Mouse (Mus musculus) midbrain, embryonic 11.5 days (tissue): ENCODE measurements around the gene 2410137M14Rik. TPM values are rescaled to one million over a fixed set of nuclear protein-coding genes. Genes with fewer than 3 reads are reported as not detected.
"Not testable (repeated sequence)": the region's sequence is repeated elsewhere in the genome, so short reads cannot be mapped to it uniquely, and the experiment has no call there.

Experiments used
- ATAC-seq: fragments of 200-750 bp; cut with Nextera tagmentation; 2 replicates; pipeline ENCODE4 v1.8.0; 2017; ENCODE audit warnings: moderate TSS enrichment, moderate library complexity; ENCODE audit not compliant: low FRiP score
- DNase-seq: peaks from one replicate; pipeline ENCODE4 v3.0.0; 2015; ENCODE audit warnings: low spot score; ENCODE audit errors: missing footprints
- H3K27ac ChIP-seq: fragments of 300-500 bp; sonication (generic); 2 replicates; pipeline ENCODE4 v1.5.1; 2014; ENCODE audit warnings: low read depth, low read length
- H3K27me3 ChIP-seq: fragments of 300-500 bp; sonication (generic); 2 replicates; pipeline ENCODE4 v1.6.1; 2014; ENCODE audit warnings: mild to moderate bottlenecking, low read length, moderate library complexity, mixed read lengths; ENCODE audit not compliant: control insufficient read depth, insufficient read depth
- H3K36me3 ChIP-seq: fragments of 300-500 bp; sonication (generic); 2 replicates; pipeline ENCODE4 v1.6.1; 2014; ENCODE audit warnings: mild to moderate bottlenecking, low read length, moderate library complexity, mixed read lengths; ENCODE audit not compliant: control insufficient read depth, insufficient read depth
- H3K4me1 ChIP-seq: fragments of 300-500 bp; sonication (generic); 2 replicates; pipeline ENCODE4 v1.6.1; 2014; ENCODE audit warnings: low read length; ENCODE audit not compliant: control insufficient read depth, insufficient read depth
- H3K4me2 ChIP-seq: fragments of 300-500 bp; sonication (generic); 2 replicates; pipeline ENCODE4 v1.6.1; 2014; ENCODE audit warnings: mild to moderate bottlenecking, moderate library complexity
- H3K4me3 ChIP-seq: fragments of 300-500 bp; sonication (generic); 2 replicates; pipeline ENCODE4 v1.5.1; 2014; ENCODE audit warnings: low read depth, low read length
- H3K9ac ChIP-seq: fragments of 300-500 bp; sonication (generic); 2 replicates; pipeline ENCODE4 v1.6.1; 2014; ENCODE audit warnings: low read length
- H3K9me3 ChIP-seq: fragments of 300-500 bp; sonication (generic); 2 replicates; pipeline ENCODE4 v1.6.1; 2016; ENCODE audit warnings: low read length; ENCODE audit not compliant: control insufficient read depth
- WGBS: fragments of 180-500 bp; shearing (Covaris S2); extraction: QIAGEN DNeasy Blood & Tissue Kit; methylation state at CpG from one replicate; pipeline ENCODE4 v1.1.7; 2014; 5-methylcytosine and 5-hydroxymethylcytosine counted together
- polyA plus RNA-seq: library from polyadenylated mRNA; unstranded; fragments of >200 nt; fragmentation: Nextera tagmentation; extraction: Ambion mirVana; gene quantifications from 2 replicates; pipeline ENCODE4 v1.2.1, GENCODE M21; 2014

Gene 2410137M14Rik
- polyA plus RNA-seq, 1 experiment from 2014 or later: not detected

GRCm38 (mm10) chr17:36998477-36998876 is 17.4 kb upstream of the 2410137M14Rik start:
- DNase-seq: peak; percentile 45
- Histone ChIP-seq H3K27me3 (no peaks in the 10 kb centered on the region), H3K4me1 (no peaks in the 10 kb centered on the region), H3K4me3 (no peak overlapping the region), H3K27ac (no peak overlapping the region), H3K4me2 (no peak overlapping the region), H3K9me3 (no peaks in the 10 kb centered on the region), H3K9ac (no peak overlapping the region), H3K36me3 (no peaks in the 10 kb centered on the region)
- 76% methylated on average over 2 of the region's 2 CpGs for WGBS
- ATAC-seq: no peak

DNA sequence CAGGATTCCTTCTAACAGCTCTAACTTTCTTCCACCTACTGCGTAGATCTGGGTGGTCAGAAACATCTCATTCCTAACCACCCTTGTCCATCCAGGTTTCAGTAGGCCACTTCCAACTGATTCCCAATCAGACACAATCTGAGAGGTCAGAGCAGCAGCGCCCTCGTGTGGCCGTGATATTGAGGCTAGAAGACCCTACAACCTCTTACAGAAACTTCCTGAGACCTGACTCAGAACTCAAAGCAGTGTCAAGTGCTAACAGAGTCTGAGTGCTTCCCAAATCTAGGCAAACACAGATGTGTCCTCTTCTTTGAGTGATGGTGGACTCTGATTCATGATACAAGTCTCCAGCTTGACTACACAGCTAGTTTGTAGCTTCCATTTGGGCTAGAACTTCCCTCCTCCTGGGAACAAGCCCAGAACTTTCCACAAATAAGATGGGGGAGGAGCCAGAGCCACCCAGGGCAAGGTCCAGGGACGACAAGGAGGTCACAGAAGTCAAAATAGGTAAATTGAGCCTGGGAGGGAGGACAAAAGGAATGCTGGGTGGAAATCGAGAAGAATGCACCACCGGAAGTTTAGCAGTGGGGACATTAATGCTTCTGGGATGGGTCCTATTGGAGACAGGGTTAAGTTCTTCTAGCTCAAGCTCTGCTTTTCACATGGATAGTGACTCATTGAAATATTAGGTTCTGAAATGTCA is 16.1 kb upstream of the 2410137M14Rik start:
- no peaks in the 10 kb centered on the region for H3K27me3 ChIP-seq
- H3K9me3 ChIP-seq: no peaks in the 10 kb centered on the region
- H3K36me3 ChIP-seq: no peaks in the 10 kb centered on the region
- H3K4me3 ChIP-seq: no peak overlapping the region
- no peak overlapping the region for H3K9ac ChIP-seq
- H3K27ac ChIP-seq: no peak overlapping the region
- H3K4me1 ChIP-seq: no peaks in the 10 kb centered on the region
- DNase-seq: peak; percentile 99
- no peak overlapping the region for H3K4me2 ChIP-seq
- 31% methylated on average over 7 of the region's 7 CpGs for WGBS
- peak; percentile 73; the same call in 1 of the 2 replicates for ATAC-seq

DNA sequence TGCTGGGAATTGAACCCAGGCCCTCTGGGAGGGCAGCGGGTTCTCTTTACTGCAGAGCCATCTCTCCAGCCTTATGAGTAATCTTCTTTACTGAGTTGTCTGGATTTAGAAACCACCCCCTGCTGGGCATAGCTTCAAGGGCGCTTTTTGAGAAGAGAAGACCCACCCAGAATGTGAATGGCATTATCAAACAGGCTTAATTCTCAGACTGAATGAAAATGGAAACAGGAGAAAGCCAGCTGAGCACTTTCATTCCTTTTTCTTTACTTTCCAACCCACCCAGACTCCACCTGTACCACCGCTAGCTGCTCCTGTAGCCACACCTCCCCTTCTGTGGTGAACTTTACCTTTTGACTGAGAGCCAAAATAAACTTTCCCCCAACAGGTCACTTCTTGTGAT is 14.4 kb upstream of the 2410137M14Rik start:
- Histone ChIP-seq H3K27ac (no peak overlapping the region), H3K4me2 (no peak overlapping the region), H3K9me3 (no peaks in the 10 kb centered on the region), H3K36me3 (no peaks in the 10 kb centered on the region), H3K9ac (no peak overlapping the region), H3K4me3 (no peak overlapping the region), H3K27me3 (no peaks in the 10 kb centered on the region), H3K4me1 (no peaks in the 10 kb centered on the region)
- DNase-seq (no peak), ATAC-seq (no peak)
- 49% methylated on average over 3 of the region's 3 CpGs for WGBS

GRCm38 (mm10) chr17:36994528-36994927 is 13.5 kb upstream of the 2410137M14Rik start:
- peak; percentile 37 for DNase-seq
- Histone ChIP-seq H3K4me2 (no peak overlapping the region), H3K9me3 (no peaks in the 10 kb centered on the region), H3K4me1 (no peaks in the 10 kb centered on the region), H3K27me3 (peaks cover 2% of the 10 kb centered on the region), H3K27ac (no peak overlapping the region), H3K4me3 (no peak overlapping the region), H3K9ac (no peak overlapping the region), H3K36me3 (no peaks in the 10 kb centered on the region)
- 85% methylated on average over 2 of the region's 2 CpGs for WGBS
- no peak for ATAC-seq

GRCm38 (mm10) chr17:36993770-36994325 is 12.8 kb upstream of the 2410137M14Rik start:
- Histone ChIP-seq H3K27me3 (peaks cover 8% of the 10 kb centered on the region), H3K4me1 (no peaks in the 10 kb centered on the region), H3K27ac (no peak overlapping the region), H3K4me2 (no peak overlapping the region), H3K36me3 (no peaks in the 10 kb centered on the region), H3K4me3 (no peak overlapping the region), H3K9ac (no peak overlapping the region), H3K9me3 (no peaks in the 10 kb centered on the region)
- WGBS: 83% methylated on average over 4 of the region's 4 CpGs
- ATAC-seq (no peak), DNase-seq (no peak)

DNA sequence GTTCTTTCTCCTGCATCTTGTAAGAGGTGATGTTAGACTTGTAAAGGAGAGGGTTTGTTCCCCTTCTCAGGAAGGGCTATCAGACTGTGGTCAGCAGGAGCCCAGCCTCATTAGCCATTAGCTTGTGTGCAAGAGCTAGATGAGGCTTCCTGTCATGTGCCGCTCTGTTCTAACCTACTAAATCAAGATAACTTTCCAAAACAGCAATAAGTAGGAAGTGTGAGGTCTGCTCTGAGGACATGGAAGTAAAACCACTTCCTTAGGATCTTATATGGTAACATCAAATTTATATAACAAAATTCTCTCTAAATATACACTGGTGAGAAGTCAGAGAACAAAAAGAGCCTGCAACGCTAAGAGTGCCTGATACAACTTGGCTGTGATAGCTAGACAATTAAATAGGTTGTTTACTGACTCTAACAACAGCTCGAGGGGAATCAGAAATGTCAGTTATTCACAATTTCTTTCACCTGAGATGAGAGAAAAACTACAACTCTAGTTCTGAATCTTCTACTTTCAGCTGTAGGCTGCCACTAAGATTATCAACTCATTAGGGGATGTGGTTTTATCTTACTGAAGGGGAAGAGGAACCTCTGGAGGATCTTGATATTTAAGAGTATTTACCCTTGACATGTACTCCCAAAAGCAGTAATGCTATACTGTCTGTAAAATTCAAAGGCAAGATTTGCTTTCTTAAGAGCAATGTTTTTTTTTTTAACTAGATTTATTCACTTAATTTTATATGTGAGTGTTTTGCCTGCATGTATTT is 11.5 kb upstream of the 2410137M14Rik start:
- DNase-seq (peak; percentile 33), ATAC-seq (no peak)
- no peak overlapping the region for H3K4me2 ChIP-seq
- no peaks in the 10 kb centered on the region for H3K9me3 ChIP-seq
- H3K27me3 ChIP-seq: peaks cover 22% of the 10 kb centered on the region
- no peak overlapping the region for H3K27ac ChIP-seq
- no peak overlapping the region for H3K9ac ChIP-seq
- no peak overlapping the region for H3K4me3 ChIP-seq
- 80% methylated on average over 3 of the region's 3 CpGs for WGBS
- no peaks in the 10 kb centered on the region for H3K36me3 ChIP-seq
- H3K4me1 ChIP-seq: no peaks in the 10 kb centered on the region

- peaks cover 24% of the 10 kb centered on the region for H3K27me3 ChIP-seq
- peak; percentile 6 for DNase-seq
- H3K4me2 ChIP-seq, H3K9me3 ChIP-seq, H3K4me3 ChIP-seq, ATAC-seq, H3K36me3 ChIP-seq, H3K4me1 ChIP-seq, H3K9ac ChIP-seq, H3K27ac ChIP-seq: not testable (repeated sequence)
- 87% methylated on average over 6 of the region's 6 CpGs for WGBS
These were observed 9.6 kb upstream of the 2410137M14Rik start for GRCm38 (mm10) chr17:36990630-36991029.

- ATAC-seq (no peak), DNase-seq (peak; percentile 69)
- Histone ChIP-seq H3K4me1 (no peaks in the 10 kb centered on the region), H3K9ac (no peak within 1 kb of the TSS), H3K27me3 (peaks cover 24% of the 10 kb centered on the region), H3K9me3 (no peaks in the 10 kb centered on the region), H3K36me3 (no peaks in the 10 kb centered on the region), H3K27ac (no peak within 1 kb of the TSS), H3K4me3 (no peak within 1 kb of the TSS), H3K4me2 (peak within 1 kb of the TSS; percentile 22; the same call in 1 of the 2 replicates)
- 27% methylated on average over 5 of the region's 5 CpGs for WGBS
These were observed 8.4 kb upstream of the 2410137M14Rik start, which contains the start of gene H2-M5 for GRCm38 (mm10) chr17:36989437-36989836. Gene H2-M5 (minus strand): TSS chr17:36989537.

GRCm38 (mm10) chr17:36988475-36988874 is 7.4 kb upstream of the 2410137M14Rik start:
- 5% methylated on average over 24 of the region's 24 CpGs for WGBS
- H3K4me2 ChIP-seq: peak overlapping the region; percentile 22; the same call in 1 of the 2 replicates
- H3K27me3 ChIP-seq: peaks cover 24% of the 10 kb centered on the region
- no peak overlapping the region for H3K9ac ChIP-seq
- no peaks in the 10 kb centered on the region for H3K9me3 ChIP-seq
- peak; percentile 87 for DNase-seq
- no peak overlapping the region for H3K27ac ChIP-seq
- no peak overlapping the region for H3K4me3 ChIP-seq
- peak; percentile 40; the same call in 1 of the 2 replicates for ATAC-seq
- H3K36me3 ChIP-seq: no peaks in the 10 kb centered on the region
- no peaks in the 10 kb centered on the region for H3K4me1 ChIP-seq
